21 mouse cellular contexts compared by ENCODE assay signal in the genomic region with DNA sequence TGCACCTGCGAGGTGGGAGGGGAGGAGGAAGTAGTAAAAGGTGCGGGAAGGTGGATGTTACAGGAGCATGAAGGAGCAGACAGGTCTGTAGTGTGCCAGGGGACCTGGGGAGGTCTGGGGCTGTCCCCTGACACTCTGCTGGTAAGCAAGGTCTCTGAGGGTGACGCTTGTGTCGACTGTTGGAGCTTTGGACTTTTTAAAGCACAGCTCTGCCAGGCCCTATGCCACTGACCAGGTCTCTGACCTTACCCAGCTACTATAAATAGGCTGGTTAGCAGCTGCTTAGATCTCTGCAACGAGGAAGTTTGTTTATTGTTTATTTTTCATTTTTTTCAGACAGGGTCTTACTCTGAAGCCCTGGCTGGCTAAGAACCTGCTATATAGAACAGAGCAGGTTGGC. TPM values are rescaled to one million over a fixed set of nuclear protein-coding genes. Genes with fewer than 3 reads are reported as not detected.
DNase-seq lines count a peak whose midpoint lies in the region; ATAC-seq and TF ChIP-seq lines count a peak whose summit lies in the region.
"Had no signal": no experiment of that assay in that cellular context is flagged by ENCODE, and none has a peak within 500 bp of the region (broad histone marks: within the 10 kb centered on the region; RNA-seq: fewer than 3 reads in every experiment).

No protein-coding gene starts in this region.

- no peak for TF ChIP-seq CTCF in gastrocnemius, adult 2 months (IDR thresholded peaks at IDR 0.05)
- no peak for TF ChIP-seq CTCF in liver, adult 2 months (IDR thresholded peaks at IDR 0.05; ENCODE audit: low read depth, low read length)

- DNase-seq in embryonic facial prominence, embryonic 10.5 days (ENCODE audit: low spot score): no peak
- DNase-seq in gastrocnemius, adult 2 months: peak; percentile 55
- no peak for DNase-seq in gastrocnemius, adult 8-10 months (ENCODE audit: low spot score in 2 of 2)
- peak; percentile 84 for DNase-seq in liver, adult 2 months (ENCODE audit: extremely low read depth, low read depth, low spot score)
- no peak for DNase-seq in urinary bladder, postnatal 10 days (ENCODE audit: low spot score)
- DNase-seq: adrenal gland, adult 8-10 months; adrenal gland, postnatal 25 days; cerebellum, adult 18-20 months; cerebellum, adult 9-10 months; cerebellum, postnatal 14 days; gastrocnemius, postnatal 36 days had no signal

- H3K36me3 ChIP-seq in embryonic facial prominence, embryonic 13.5 days: peaks cover 48% of the 10 kb centered on the region
- H3K36me3 ChIP-seq in embryonic facial prominence, embryonic 10.5 days (replicated peaks): peaks cover 58% of the 10 kb centered on the region
- no peaks in the 10 kb centered on the region for H3K36me3 ChIP-seq in liver, adult 2 months (ENCODE audit: control insufficient read depth, insufficient read depth, low read length)
- H3K36me3 ChIP-seq in liver, embryonic 12.5 days: peaks cover 61% of the 10 kb centered on the region

- no peaks in the 10 kb centered on the region for H3K9me3 ChIP-seq in embryonic facial prominence, embryonic 13.5 days
- no peaks in the 10 kb centered on the region for H3K9me3 ChIP-seq in embryonic facial prominence, embryonic 10.5 days
- H3K9me3 ChIP-seq in liver, embryonic 12.5 days (replicated peaks): no peaks in the 10 kb centered on the region
- H3K9me3 ChIP-seq: forebrain, embryonic 10.5 days; hindbrain, embryonic 10.5 days; hindbrain, embryonic 13.5 days; intestine, embryonic 15.5 days had no signal

- H3K4me2 ChIP-seq in embryonic facial prominence, embryonic 13.5 days: no peak overlapping the region
- no peak overlapping the region for H3K4me2 ChIP-seq in liver, embryonic 12.5 days
- H3K4me2 ChIP-seq: heart, embryonic 11.5 days; hindbrain, embryonic 13.5 days; intestine, embryonic 15.5 days had no signal

- H3K27ac ChIP-seq in embryonic facial prominence, embryonic 13.5 days: no peak overlapping the region
- H3K27ac ChIP-seq in embryonic facial prominence, embryonic 10.5 days (replicated peaks): no peak overlapping the region
- peak overlapping the region; percentile 92 for H3K27ac ChIP-seq in gastrocnemius, adult 2 months
- H3K27ac ChIP-seq in liver, adult 2 months (replicated peaks; ENCODE audit: insufficient read depth, low read depth, low read length): peak overlapping the region; percentile 61
- no peak overlapping the region for H3K27ac ChIP-seq in liver, embryonic 12.5 days
- H3K27ac ChIP-seq: forebrain, embryonic 10.5 days; hindbrain, embryonic 10.5 days; hindbrain, embryonic 13.5 days; intestine, embryonic 15.5 days had no signal

- H3K27me3 ChIP-seq in embryonic facial prominence, embryonic 13.5 days: no peaks in the 10 kb centered on the region
- H3K27me3 ChIP-seq in embryonic facial prominence, embryonic 10.5 days (replicated peaks; ENCODE audit: low read depth, poor library complexity, severe bottlenecking): no peaks in the 10 kb centered on the region
- H3K27me3 ChIP-seq in liver, adult 2 months (ENCODE audit: control insufficient read depth, insufficient read depth, low read length): no peaks in the 10 kb centered on the region
- no peaks in the 10 kb centered on the region for H3K27me3 ChIP-seq in liver, embryonic 12.5 days (replicated peaks)
- H3K27me3 ChIP-seq: hindbrain, embryonic 13.5 days; intestine, embryonic 15.5 days had no signal

- no peak overlapping the region for H3K4me3 ChIP-seq in embryonic facial prominence, embryonic 13.5 days
- no peak overlapping the region for H3K4me3 ChIP-seq in embryonic facial prominence, embryonic 10.5 days
- H3K4me3 ChIP-seq in gastrocnemius, adult 2 months: peak overlapping the region; percentile 33
- no peak overlapping the region for H3K4me3 ChIP-seq in liver, adult 2 months (ENCODE audit: insufficient read depth, low read depth, low read length)
- no peak overlapping the region for H3K4me3 ChIP-seq in liver, embryonic 12.5 days
- H3K4me3 ChIP-seq: forebrain, embryonic 10.5 days; hindbrain, embryonic 10.5 days; hindbrain, embryonic 13.5 days; intestine, embryonic 15.5 days had no signal

- H3K79me2 ChIP-seq in liver, adult 2 months (ENCODE audit: control insufficient read depth, insufficient read depth, low read length): no peaks in the 10 kb centered on the region; the same call in 1 of the 2 replicates

- no peaks in the 10 kb centered on the region for H3K4me1 ChIP-seq in embryonic facial prominence, embryonic 13.5 days
- no peaks in the 10 kb centered on the region for H3K4me1 ChIP-seq in embryonic facial prominence, embryonic 10.5 days
- H3K4me1 ChIP-seq in liver, adult 2 months (ENCODE audit: control insufficient read depth, insufficient read depth, low read length): peaks cover 7% of the 10 kb centered on the region; the same call in 1 of the 2 replicates
- H3K4me1 ChIP-seq in liver, embryonic 12.5 days: no peaks in the 10 kb centered on the region
- H3K4me1 ChIP-seq: hindbrain, embryonic 10.5 days; intestine, embryonic 15.5 days had no signal

- H3K9ac ChIP-seq in embryonic facial prominence, embryonic 13.5 days: 0 out of 2 replicates have a peak overlapping the region, but pooled peaks have one; percentile 12
- 0 out of 2 replicates have a peak overlapping the region, but pooled peaks have one; percentile 8 for H3K9ac ChIP-seq in liver, adult 2 months (ENCODE audit: low read depth, low read length)
- H3K9ac ChIP-seq in liver, embryonic 12.5 days: no peak overlapping the region
- H3K9ac ChIP-seq: hindbrain, embryonic 13.5 days; intestine, embryonic 15.5 days had no signal

- intact Hi-C loops in gastrocnemius, adult 2 months (cut with DNase I): no loop called here

- ATAC-seq in embryonic facial prominence, embryonic 13.5 days (ENCODE audit: insufficient number of reproducible peaks, insufficient read depth, low FRiP score, low TSS enrichment, low read depth): no peak
- no peak for ATAC-seq in liver, embryonic 12.5 days
- ATAC-seq: activated CD4-positive, CD25-positive, alpha-beta regulatory T cell, adult 4 months; forebrain, embryonic 14.5 days; hindbrain, embryonic 16.5 days; intestine, embryonic 15.5 days had no signal

- TF ChIP-seq POLR2A in liver, adult 2 months (IDR thresholded peaks at IDR 0.05; ENCODE audit: extremely low read depth, insufficient read depth, low read length): no peak

- WGBS in embryonic facial prominence, embryonic 13.5 days: 85% methylated on average over 5 of the region's 5 CpGs
- 83% methylated on average over 5 of the region's 5 CpGs for WGBS in embryonic facial prominence, embryonic 10.5 days
- WGBS in liver, adult 2 months: 37% methylated on average over 5 of the region's 5 CpGs
- WGBS in liver, embryonic 12.5 days (ENCODE audit: insufficient replicate concordance): 74% methylated on average over 5 of the region's 5 CpGs

RNA-seq across cellular contexts. Expression of gene Dhrs7b, which starts 15.0 kb away (rescaled TPM):
- polyA plus RNA-seq in embryonic facial prominence, embryonic 13.5 days (2015; fragmentation: Nextera tagmentation; extraction: Ambion mirVana): 37.2 and 39.5 TPM in 2 replicates
- 30.0 and 30.5 TPM in 2 replicates for polyA plus RNA-seq in embryonic facial prominence, embryonic 10.5 days (2016; fragmentation: Nextera tagmentation; extraction: Ambion mirVana)
- 10 to 100 TPM; 20.8 to 23.0 TPM for total RNA-seq in gastrocnemius, adult 2 months (2021)
- 10 to 100 TPM; 23.9 to 28.1 (median 24.2) TPM for total RNA-seq in gastrocnemius, adult 8-10 months (2022)
- total RNA-seq in liver, adult 2 months (2014; rRNA removed): 23.5 and 28.8 TPM in 2 replicates
- 15.0 and 15.5 TPM in 2 replicates for polyA plus RNA-seq in liver, adult 2 months (2012; rRNA removed)
- polyA plus RNA-seq in liver, embryonic 12.5 days (2016; fragmentation: Nextera tagmentation; extraction: Ambion mirVana): 27.3 and 30.4 TPM in 2 replicates

RNA-seq across cellular contexts. Expression of gene Tmem11, which starts 33.7 kb away (rescaled TPM):
- 59.5 and 61.9 TPM in 2 replicates for polyA plus RNA-seq in embryonic facial prominence, embryonic 13.5 days (2015; fragmentation: Nextera tagmentation; extraction: Ambion mirVana)
- polyA plus RNA-seq in embryonic facial prominence, embryonic 10.5 days (2016; fragmentation: Nextera tagmentation; extraction: Ambion mirVana): 69.5 and 71.6 TPM in 2 replicates
- total RNA-seq in gastrocnemius, adult 2 months (2021): 10 to 100 TPM; 41.4 to 41.6 TPM
- 10 to 100 TPM; 37.2 to 44.1 (median 43.5) TPM for total RNA-seq in gastrocnemius, adult 8-10 months (2022)
- 19.8 and 20.0 TPM in 2 replicates for total RNA-seq in liver, adult 2 months (2014; rRNA removed)
- polyA plus RNA-seq in liver, adult 2 months (2012; rRNA removed): 48.9 and 67.8 TPM in 2 replicates
- 38.1 and 40.0 TPM in 2 replicates for polyA plus RNA-seq in liver, embryonic 12.5 days (2016; fragmentation: Nextera tagmentation; extraction: Ambion mirVana)

RNA-seq across cellular contexts. Expression of gene Shmt1, which starts 33.9 kb away (rescaled TPM):
- 50.1 and 55.5 TPM in 2 replicates for polyA plus RNA-seq in embryonic facial prominence, embryonic 13.5 days (2015; fragmentation: Nextera tagmentation; extraction: Ambion mirVana)
- polyA plus RNA-seq in embryonic facial prominence, embryonic 10.5 days (2016; fragmentation: Nextera tagmentation; extraction: Ambion mirVana): 98.3 and 109 TPM in 2 replicates
- total RNA-seq in gastrocnemius, adult 2 months (2021): 10 to 100 TPM in 1 of 2 experiments, 1 to 10 TPM in 1; 8.3 to 10.0 TPM
- total RNA-seq in gastrocnemius, adult 8-10 months (2022): 10 to 100 TPM; 10.5 to 15.0 (median 12.5) TPM
- 162 and 214 TPM in 2 replicates for total RNA-seq in liver, adult 2 months (2014; rRNA removed)
- 239 and 306 TPM in 2 replicates for polyA plus RNA-seq in liver, adult 2 months (2012; rRNA removed)
- polyA plus RNA-seq in liver, embryonic 12.5 days (2016; fragmentation: Nextera tagmentation; extraction: Ambion mirVana): 60.5 and 70.9 TPM in 2 replicates

Comparison
In these comparisons a context has a peak if more than half of its experiments do, and no peak if none do; other contexts are left out.
1. H3K27ac ChIP-seq: peak in gastrocnemius, adult 2 months (single experiment) and liver, adult 2 months (single experiment); none in embryonic facial prominence, embryonic 13.5 days (single experiment), embryonic facial prominence, embryonic 10.5 days (single experiment) and liver, embryonic 12.5 days (single experiment).
2. DNase-seq: peak in gastrocnemius, adult 2 months (single experiment) and liver, adult 2 months (single experiment); none in embryonic facial prominence, embryonic 10.5 days (single experiment), gastrocnemius, adult 8-10 months (0 of 2) and urinary bladder, postnatal 10 days (single experiment).